Mouse (Mus musculus) liver, embryonic 16.5 days (tissue): ENCODE measurements at regions not wholly inside any gene's neighbourhood (a gene's known extent, or its start where the extent isn't known, plus 50 kb on each side); places are given as distances from the start of the nearest gene placed in this dataset.

Experiments used
- ATAC-seq: fragments of 200-750 bp; cut with Nextera tagmentation; 2 replicates; pipeline ENCODE4 v1.8.0; 2017; ENCODE audit warnings: low read depth, mild to moderate bottlenecking, moderate number of reproducible peaks, moderate library complexity
- H3K27ac ChIP-seq: fragments of 300-500 bp; sonication (generic); 2 replicates; pipeline ENCODE4 v1.5.1; 2014; ENCODE audit warnings: mild to moderate bottlenecking, low read length
- H3K27me3 ChIP-seq: fragments of 300-500 bp; sonication (generic); 2 replicates; pipeline ENCODE4 v1.6.1; 2014; ENCODE audit warnings: low read depth, low read length, mixed read lengths; ENCODE audit not compliant: control insufficient read depth, insufficient read depth
- H3K36me3 ChIP-seq: fragments of 300-500 bp; sonication (generic); 2 replicates; pipeline ENCODE4 v1.6.1; 2014; ENCODE audit warnings: mild to moderate bottlenecking; ENCODE audit not compliant: control insufficient read depth, insufficient read depth
- H3K4me1 ChIP-seq: fragments of 300-500 bp; sonication (generic); 2 replicates; pipeline ENCODE4 v1.6.1; 2014; ENCODE audit warnings: low read depth, low read length, mixed read lengths; ENCODE audit not compliant: control insufficient read depth
- H3K4me2 ChIP-seq: fragments of 300-500 bp; sonication (generic); 2 replicates; pipeline ENCODE4 v1.6.1; 2014; ENCODE audit warnings: low read depth, low read length, mixed read lengths
- H3K4me3 ChIP-seq: fragments of 300-500 bp; sonication (generic); 2 replicates; pipeline ENCODE4 v1.5.1; 2014; ENCODE audit warnings: low read depth, mild to moderate bottlenecking, low read length
- H3K9ac ChIP-seq: fragments of 300-500 bp; sonication (generic); 2 replicates; pipeline ENCODE4 v1.6.1; 2014; ENCODE audit warnings: low read depth, low read length
- H3K9me3 ChIP-seq: fragments of 300-500 bp; sonication (generic); replicated peaks from 2 replicates; pipeline ENCODE4 v1.6.1; 2016; ENCODE audit warnings: low read length; ENCODE audit not compliant: control insufficient read depth
- WGBS: fragments of 180-500 bp; shearing (Covaris S2); extraction: QIAGEN DNeasy Blood & Tissue Kit; methylation state at CpG from one replicate; pipeline ENCODE4 v1.1.7; 2014; ENCODE audit not compliant: insufficient replicate concordance; 5-methylcytosine and 5-hydroxymethylcytosine counted together

- Histone ChIP-seq H3K9ac (no peak overlapping the region), H3K27ac (no peak overlapping the region), H3K27me3 (no peaks in the 10 kb centered on the region), H3K4me1 (no peaks in the 10 kb centered on the region; the same call in 1 of the 2 replicates), H3K4me2 (no peak overlapping the region), H3K4me3 (no peak overlapping the region), H3K9me3 (no peaks in the 10 kb centered on the region), H3K36me3 (no peaks in the 10 kb centered on the region)
- WGBS, result 73% methylated on average over 3 of the region's 3 CpGs
- no peak for ATAC-seq
Measured at GRCm38 (mm10) chr10:21777103-21777502, 104.9 kb upstream of the Sgk1 start.

GRCm38 (mm10) chr10:21783478-21783877, 98.5 kb upstream of the Sgk1 start:
- Histone ChIP-seq H3K4me2 (no peak overlapping the region), H3K27me3 (no peaks in the 10 kb centered on the region), H3K9ac (no peak overlapping the region), H3K4me3 (no peak overlapping the region), H3K27ac (no peak overlapping the region), H3K9me3 (no peaks in the 10 kb centered on the region), H3K36me3 (no peaks in the 10 kb centered on the region), H3K4me1 (no peaks in the 10 kb centered on the region)
- 54% methylated on average over 7 of the region's 7 CpGs for WGBS
- ATAC-seq, result no peak

- no peak overlapping the region for H3K9ac ChIP-seq
- no peaks in the 10 kb centered on the region for H3K9me3 ChIP-seq
- H3K4me1 ChIP-seq, result no peaks in the 10 kb centered on the region
- H3K27me3 ChIP-seq, result no peaks in the 10 kb centered on the region
- ATAC-seq, result no peak
- WGBS, result 61% methylated on average over 4 of the region's 4 CpGs
- H3K36me3 ChIP-seq, result no peaks in the 10 kb centered on the region
- no peak overlapping the region for H3K4me3 ChIP-seq
- no peak overlapping the region for H3K27ac ChIP-seq
- H3K4me2 ChIP-seq, result no peak overlapping the region
Measured at GRCm38 (mm10) chr10:21785110-21785509, 96.9 kb upstream of the Sgk1 start.

- Histone ChIP-seq H3K4me2 (no peak overlapping the region), H3K4me1 (no peaks in the 10 kb centered on the region), H3K36me3 (no peaks in the 10 kb centered on the region), H3K4me3 (no peak overlapping the region), H3K27ac (no peak overlapping the region), H3K27me3 (no peaks in the 10 kb centered on the region), H3K9me3 (no peaks in the 10 kb centered on the region), H3K9ac (no peak overlapping the region)
- no peak for ATAC-seq
- WGBS, result 64% methylated on average over 5 of the region's 5 CpGs
Measured at GRCm38 (mm10) chr10:21785785-21786184, 96.2 kb upstream of the Sgk1 start.

GRCm38 (mm10) chr10:21789847-21790530, 92.0 kb upstream of the Sgk1 start:
- 46% methylated on average over 17 of the region's 17 CpGs for WGBS
- H3K27me3 ChIP-seq, result no peaks in the 10 kb centered on the region
- no peak overlapping the region for H3K4me2 ChIP-seq
- no peaks in the 10 kb centered on the region for H3K36me3 ChIP-seq
- H3K4me3 ChIP-seq, result no peak overlapping the region
- no peak overlapping the region for H3K27ac ChIP-seq
- ATAC-seq, result no peak
- no peak overlapping the region for H3K9ac ChIP-seq
- no peaks in the 10 kb centered on the region for H3K9me3 ChIP-seq
- H3K4me1 ChIP-seq, result no peaks in the 10 kb centered on the region

- H3K4me1 ChIP-seq, result no peaks in the 10 kb centered on the region
- H3K9me3 ChIP-seq, result no peaks in the 10 kb centered on the region
- no peak overlapping the region for H3K4me3 ChIP-seq
- H3K9ac ChIP-seq, result no peak overlapping the region
- H3K27ac ChIP-seq, result no peak overlapping the region
- H3K4me2 ChIP-seq, result no peak overlapping the region
- H3K27me3 ChIP-seq, result no peaks in the 10 kb centered on the region
- no peak for ATAC-seq
- WGBS, result 43% methylated on average over 3 of the region's 3 CpGs
- H3K36me3 ChIP-seq, result no peaks in the 10 kb centered on the region
Measured at GRCm38 (mm10) chr10:21790991-21791390, 91.0 kb upstream of the Sgk1 start.

- Histone ChIP-seq H3K4me2 (no peak overlapping the region), H3K27me3 (no peaks in the 10 kb centered on the region), H3K9ac (no peak overlapping the region), H3K27ac (no peak overlapping the region), H3K9me3 (no peaks in the 10 kb centered on the region), H3K4me1 (no peaks in the 10 kb centered on the region), H3K4me3 (no peak overlapping the region), H3K36me3 (no peaks in the 10 kb centered on the region)
- no peak for ATAC-seq
- 43% methylated on average over 10 of the region's 10 CpGs for WGBS
Measured at GRCm38 (mm10) chr10:21792431-21792830, 89.6 kb upstream of the Sgk1 start.

GRCm38 (mm10) chr10:21793641-21794040, 88.3 kb upstream of the Sgk1 start:
- no peaks in the 10 kb centered on the region for H3K27me3 ChIP-seq
- no peak overlapping the region for H3K4me3 ChIP-seq
- H3K36me3 ChIP-seq, result no peaks in the 10 kb centered on the region
- 79% methylated on average over 11 of the region's 11 CpGs for WGBS
- H3K27ac ChIP-seq, result no peak overlapping the region
- no peak overlapping the region for H3K4me2 ChIP-seq
- no peaks in the 10 kb centered on the region for H3K9me3 ChIP-seq
- H3K9ac ChIP-seq, result no peak overlapping the region
- no peaks in the 10 kb centered on the region for H3K4me1 ChIP-seq
- no peak for ATAC-seq

- Histone ChIP-seq H3K36me3 (no peaks in the 10 kb centered on the region), H3K4me3 (no peak overlapping the region), H3K4me2 (no peak overlapping the region), H3K4me1 (no peaks in the 10 kb centered on the region), H3K27me3 (no peaks in the 10 kb centered on the region), H3K9ac (no peak overlapping the region), H3K9me3 (no peaks in the 10 kb centered on the region), H3K27ac (no peak overlapping the region)
- WGBS, result 78% methylated on average over 4 of the region's 4 CpGs
- ATAC-seq, result no peak
Measured at GRCm38 (mm10) chr10:21796386-21796785, 85.6 kb upstream of the Sgk1 start.
